Mouse (Mus musculus) liver, embryonic 13.5 days (tissue): ENCODE measurements around the gene Rps8. TPM values are rescaled to one million over a fixed set of nuclear protein-coding genes. Genes with fewer than 3 reads are reported as not detected.
A peak's percentile ranks its signal among the peaks of the same experiment; 100 is the strongest.

Experiments
- ATAC-seq: fragments of 200-750 bp; cut with Nextera tagmentation; 2 replicates; pipeline ENCODE4 v1.8.0; 2017; ENCODE audit warnings: low read depth, mild to moderate bottlenecking, moderate number of reproducible peaks, moderate library complexity
- DNase-seq: peaks from one replicate; pipeline ENCODE4 v3.0.0; 2022
- H3K27ac ChIP-seq: fragments of 300-500 bp; sonication (generic); 2 replicates; pipeline ENCODE4 v1.5.1; 2015; ENCODE audit warnings: moderate library complexity, mild to moderate bottlenecking, inconsistent platforms
- H3K27me3 ChIP-seq: fragments of 300-500 bp; sonication (generic); 2 replicates; pipeline ENCODE4 v1.6.1; 2015; ENCODE audit warnings: mild to moderate bottlenecking, inconsistent platforms
- H3K36me3 ChIP-seq: fragments of 300-500 bp; sonication (generic); 2 replicates; pipeline ENCODE4 v1.6.1; 2015; ENCODE audit warnings: mild to moderate bottlenecking, inconsistent platforms
- H3K4me1 ChIP-seq: fragments of 300-500 bp; sonication (generic); replicated peaks from 2 replicates; pipeline ENCODE4 v1.6.1; 2015; ENCODE audit warnings: inconsistent platforms
- H3K4me2 ChIP-seq: fragments of 300-500 bp; sonication (generic); 2 replicates; pipeline ENCODE4 v1.6.1; 2015; ENCODE audit warnings: inconsistent platforms, mild to moderate bottlenecking, moderate library complexity
- H3K4me3 ChIP-seq: fragments of 300-500 bp; sonication (generic); replicated peaks from 2 replicates; pipeline ENCODE4 v1.5.1; 2015; ENCODE audit warnings: mild to moderate bottlenecking, inconsistent platforms
- H3K9ac ChIP-seq: fragments of 300-500 bp; sonication (generic); 2 replicates; pipeline ENCODE4 v1.6.1; 2015; ENCODE audit warnings: mild to moderate bottlenecking, inconsistent platforms
- H3K9me3 ChIP-seq: fragments of 300-500 bp; sonication (generic); replicated peaks from 2 replicates; pipeline ENCODE4 v1.6.1; 2016; ENCODE audit warnings: inconsistent platforms
- WGBS: fragments of 180-500 bp; shearing (Covaris S2); methylation state at CpG from one replicate; pipeline ENCODE4 v1.1.7; 2015; ENCODE audit not compliant: insufficient replicate concordance; 5-methylcytosine and 5-hydroxymethylcytosine counted together
- polyA plus RNA-seq: library from polyadenylated mRNA; unstranded; fragments of >200 nt; fragmentation: Nextera tagmentation; extraction: Ambion mirVana; gene quantifications from 2 replicates; pipeline ENCODE4 v1.2.1, GENCODE M21; 2015

Rps8 gene
- polyA plus RNA-seq, 1 experiment from 2014 or later: 919 TPM

- WGBS: 14% methylated on average over 14 of the region's 14 CpGs
- peak; percentile 32 for DNase-seq
- Histone ChIP-seq H3K4me1 (peaks cover 50% of the 10 kb centered on the region), H3K9ac (peak overlapping the region; percentile 48), H3K27ac (peak overlapping the region; percentile 67), H3K4me3 (no peak overlapping the region), H3K36me3 (peaks cover 12% of the 10 kb centered on the region; the same call in 1 of the 2 replicates), H3K27me3 (no peaks in the 10 kb centered on the region), H3K9me3 (no peaks in the 10 kb centered on the region), H3K4me2 (peak overlapping the region; percentile 41)
- no peak for ATAC-seq
These were observed 31.3 kb downstream of the Rps8 start for GRCm38 (mm10) chr4:117124518-117125347.

GRCm38 (mm10) chr4:117124218-117124517, 31.9 kb downstream of the Rps8 start:
- Histone ChIP-seq H3K4me1 (peaks cover 52% of the 10 kb centered on the region), H3K9ac (no peak overlapping the region), H3K4me2 (peak overlapping the region; percentile 41), H3K27ac (peak overlapping the region; percentile 67; the same call in 1 of the 2 replicates), H3K36me3 (peaks cover 10% of the 10 kb centered on the region; the same call in 1 of the 2 replicates), H3K4me3 (no peak overlapping the region), H3K27me3 (no peaks in the 10 kb centered on the region), H3K9me3 (no peaks in the 10 kb centered on the region)
- DNase-seq: no peak
- ATAC-seq: no peak
- 53% methylated on average over 3 of the region's 3 CpGs for WGBS

- no peak overlapping the region for H3K27ac ChIP-seq
- H3K4me1 ChIP-seq: peaks cover 52% of the 10 kb centered on the region
- WGBS: 67% methylated on average over 7 of the region's 9 CpGs
- DNase-seq (no peak), ATAC-seq (no peak)
- H3K4me2 ChIP-seq: no peak overlapping the region
- no peaks in the 10 kb centered on the region for H3K9me3 ChIP-seq
- no peak overlapping the region for H3K4me3 ChIP-seq
- no peak overlapping the region for H3K9ac ChIP-seq
- H3K27me3 ChIP-seq: no peaks in the 10 kb centered on the region
- H3K36me3 ChIP-seq: peaks cover 6% of the 10 kb centered on the region; the same call in 1 of the 2 replicates
These were observed 32.4 kb downstream of the Rps8 start for GRCm38 (mm10) chr4:117123546-117124217.

- Histone ChIP-seq H3K36me3 (no peaks in the 10 kb centered on the region), H3K27ac (no peak overlapping the region), H3K9ac (no peak overlapping the region), H3K27me3 (no peaks in the 10 kb centered on the region), H3K4me3 (no peak overlapping the region), H3K4me1 (peaks cover 52% of the 10 kb centered on the region), H3K9me3 (no peaks in the 10 kb centered on the region), H3K4me2 (no peak overlapping the region)
- WGBS: 65% methylated on average over 4 of the region's 4 CpGs
- DNase-seq: no peak
- ATAC-seq: no peak
These were observed 33.8 kb downstream of the Rps8 start for GRCm38 (mm10) chr4:117122209-117122608.

DNA sequence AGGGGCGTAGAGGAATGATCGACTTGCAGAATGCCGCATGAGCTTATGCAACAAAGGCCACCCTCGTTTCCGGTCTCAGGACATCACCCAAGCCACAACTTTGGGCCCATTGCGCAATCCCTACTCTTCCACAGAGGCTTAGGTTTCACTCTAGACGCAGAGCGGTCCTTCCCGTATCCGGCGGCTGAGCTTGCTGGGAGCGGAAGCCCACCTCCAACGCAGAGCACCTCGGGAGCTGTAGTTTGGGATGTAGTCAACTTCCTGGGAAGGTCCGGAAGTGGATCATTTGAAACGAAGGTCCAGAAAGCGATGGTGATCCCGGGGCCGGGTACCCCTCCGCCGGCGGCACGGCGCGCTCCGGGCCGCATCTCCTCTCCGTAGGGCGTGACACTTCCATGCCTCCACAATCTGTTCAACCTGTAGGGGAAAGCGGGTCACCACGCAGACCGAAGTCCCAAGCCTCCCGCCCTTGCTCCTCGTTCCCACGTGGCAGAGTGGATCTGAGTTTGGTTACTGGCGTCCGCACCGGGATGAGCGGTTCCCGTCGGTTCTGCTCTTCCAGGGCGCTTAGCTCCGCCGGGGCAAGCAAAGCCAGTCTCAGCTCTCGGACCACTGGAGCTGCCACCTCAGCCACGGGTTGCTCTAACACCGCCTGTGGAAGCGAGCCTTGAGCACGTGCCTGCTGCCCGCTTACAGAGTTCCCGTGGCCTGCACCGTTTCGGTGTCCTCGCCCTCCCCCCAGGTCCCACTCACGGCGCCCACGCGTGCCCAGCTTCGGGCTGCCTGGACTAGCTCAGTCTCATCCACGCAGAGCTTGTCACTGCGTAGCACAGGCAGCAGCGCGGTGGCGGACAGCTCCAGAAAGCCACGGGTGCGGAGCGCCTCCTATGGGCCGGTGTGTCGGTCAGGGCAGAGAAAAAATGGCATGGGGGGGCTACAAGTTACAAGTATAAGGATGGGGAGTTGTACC, 35.3 kb downstream of the Rps8 start:
- peak overlapping the region; percentile 79 for H3K9ac ChIP-seq

GRCm38 (mm10) chr4:117120052-117120444, 36.0 kb downstream of the Rps8 start:
- Histone ChIP-seq H3K27ac (peak overlapping the region; percentile 81), H3K36me3 (no peaks in the 10 kb centered on the region), H3K4me1 (peaks cover 34% of the 10 kb centered on the region), H3K27me3 (no peaks in the 10 kb centered on the region), H3K9ac (peak overlapping the region; percentile 79), H3K4me2 (peak overlapping the region; percentile 95), H3K4me3 (peak overlapping the region; percentile 69), H3K9me3 (no peaks in the 10 kb centered on the region)
- 7% methylated on average over 10 of the region's 10 CpGs for WGBS
- DNase-seq (no peak), ATAC-seq (0 out of 2 replicates have a peak, but pooled peaks have one; percentile 6)

More for the DNA sequence above, 35.3 kb downstream of the Rps8 start:
- H3K4me1 ChIP-seq: peaks cover 41% of the 10 kb centered on the region
- 1% methylated on average over 69 of the region's 69 CpGs for WGBS
- peak; percentile 89 for ATAC-seq
- H3K27me3 ChIP-seq: no peaks in the 10 kb centered on the region
- peak overlapping the region; percentile 95 for H3K4me2 ChIP-seq
- H3K27ac ChIP-seq: peak overlapping the region; percentile 81
- peak; percentile 83 for DNase-seq
- peak overlapping the region; percentile 69 for H3K4me3 ChIP-seq
- no peaks in the 10 kb centered on the region for H3K36me3 ChIP-seq
- H3K9me3 ChIP-seq: no peaks in the 10 kb centered on the region

DNA sequence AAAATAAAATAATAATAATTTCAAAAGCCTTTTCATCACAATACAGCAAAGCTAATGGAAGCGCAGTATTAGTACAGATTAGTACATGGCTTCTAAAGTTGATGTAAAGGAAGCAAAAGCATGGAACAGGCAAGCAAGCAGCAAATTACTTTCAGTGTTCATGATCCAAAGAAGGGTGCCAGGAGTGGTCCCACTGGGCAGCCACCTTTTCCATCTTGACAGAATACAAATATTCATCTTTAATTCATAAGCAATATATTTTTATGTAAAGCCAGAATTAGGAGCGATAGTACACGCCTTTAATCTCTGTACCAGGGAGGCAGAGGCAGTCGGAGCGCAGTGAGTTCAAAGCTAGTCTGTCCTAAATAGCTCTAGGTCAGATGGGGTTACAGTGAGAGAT, 36.4 kb downstream of the Rps8 start:
- H3K9me3 ChIP-seq: no peaks in the 10 kb centered on the region
- WGBS: 77% methylated on average over 5 of the region's 5 CpGs
- peak overlapping the region; percentile 69 for H3K4me3 ChIP-seq
- H3K4me1 ChIP-seq: peaks cover 30% of the 10 kb centered on the region
- ATAC-seq (no peak), DNase-seq (no peak)
- no peaks in the 10 kb centered on the region for H3K27me3 ChIP-seq
- peak overlapping the region; percentile 79 for H3K9ac ChIP-seq
- H3K36me3 ChIP-seq: no peaks in the 10 kb centered on the region
- peak overlapping the region; percentile 95 for H3K4me2 ChIP-seq
- H3K27ac ChIP-seq: peak overlapping the region; percentile 81

DNA sequence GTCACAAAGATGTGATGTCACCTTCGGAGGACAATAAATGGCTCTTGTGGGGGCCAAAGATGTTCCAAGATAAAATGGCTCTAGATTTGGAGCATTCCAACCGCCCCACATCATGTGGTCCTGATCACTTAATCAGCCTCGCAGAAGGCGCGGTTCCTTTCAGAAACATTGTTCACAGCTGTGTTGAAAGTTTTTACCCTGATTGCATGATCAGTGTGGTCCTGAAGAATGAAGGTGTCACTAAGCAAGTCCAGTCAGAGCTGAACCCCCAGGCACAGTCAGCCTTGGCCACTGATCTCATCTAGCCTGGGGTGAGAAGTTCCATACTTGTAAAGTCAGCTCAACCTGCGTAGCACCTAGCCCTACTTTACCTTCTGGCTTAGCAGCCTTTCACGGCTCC, 38.1 kb downstream of the Rps8 start:
- Histone ChIP-seq H3K4me2 (no peak overlapping the region), H3K9me3 (no peaks in the 10 kb centered on the region), H3K36me3 (no peaks in the 10 kb centered on the region), H3K27me3 (no peaks in the 10 kb centered on the region), H3K4me3 (no peak overlapping the region), H3K9ac (no peak overlapping the region), H3K27ac (no peak overlapping the region), H3K4me1 (peaks cover 19% of the 10 kb centered on the region)
- WGBS: 86% methylated on average over 7 of the region's 7 CpGs
- DNase-seq (no peak), ATAC-seq (no peak)

GRCm38 (mm10) chr4:117115592-117115991, 40.5 kb downstream of the Rps8 start:
- no peak overlapping the region for H3K4me2 ChIP-seq
- H3K27me3 ChIP-seq: no peaks in the 10 kb centered on the region
- WGBS: 77% methylated on average over 5 of the region's 5 CpGs

GRCm38 (mm10) chr4:117113237-117113636, 42.8 kb downstream of the Rps8 start:
- H3K4me1 ChIP-seq: no peaks in the 10 kb centered on the region; the same call in 1 of the 2 replicates
- WGBS: 94% methylated on average over 1 of the region's 1 CpGs
- no peaks in the 10 kb centered on the region for H3K36me3 ChIP-seq

More at GRCm38 (mm10) chr4:117115592-117115991, 40.5 kb downstream of the Rps8 start:
- Histone ChIP-seq H3K36me3 (no peaks in the 10 kb centered on the region), H3K9me3 (no peaks in the 10 kb centered on the region), H3K4me1 (peaks cover 7% of the 10 kb centered on the region), H3K27ac (no peak overlapping the region), H3K4me3 (no peak overlapping the region), H3K9ac (no peak overlapping the region)
- no peak for ATAC-seq
- DNase-seq: no peak

DNA sequence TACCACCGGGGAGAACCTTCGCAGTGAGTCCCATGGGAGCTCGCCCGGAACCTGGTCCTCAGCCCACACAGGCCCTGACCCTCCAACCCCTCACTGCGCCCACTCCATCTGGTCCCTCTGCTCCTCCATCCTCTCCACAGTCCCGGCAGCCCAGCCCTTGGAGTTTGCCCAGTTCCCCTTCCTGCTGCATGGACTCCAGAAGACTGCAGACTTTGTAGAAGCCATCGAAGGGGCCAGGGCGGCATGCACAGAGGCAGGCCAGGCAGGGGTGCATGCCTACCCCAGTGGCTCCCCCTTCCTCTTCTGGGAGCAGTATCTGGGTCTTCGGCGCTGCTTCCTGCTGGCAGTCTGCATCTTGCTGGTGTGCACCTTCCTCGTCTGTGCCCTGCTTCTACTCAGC, 45.1 kb downstream of the Rps8 start:
- Histone ChIP-seq H3K36me3 (no peaks in the 10 kb centered on the region), H3K9ac (no peak overlapping the region), H3K9me3 (no peaks in the 10 kb centered on the region), H3K4me3 (no peak overlapping the region), H3K27me3 (no peaks in the 10 kb centered on the region), H3K4me2 (no peak overlapping the region), H3K27ac (no peak overlapping the region), H3K4me1 (no peaks in the 10 kb centered on the region)
- ATAC-seq: no peak
- no peak for DNase-seq
- WGBS: 73% methylated on average over 11 of the region's 11 CpGs

More at GRCm38 (mm10) chr4:117113237-117113636, 42.8 kb downstream of the Rps8 start:
- Histone ChIP-seq H3K9me3 (no peaks in the 10 kb centered on the region), H3K9ac (no peak overlapping the region), H3K4me3 (no peak overlapping the region), H3K27ac (no peak overlapping the region), H3K27me3 (no peaks in the 10 kb centered on the region), H3K4me2 (no peak overlapping the region)
- no peak for DNase-seq
- no peak for ATAC-seq
